Mouse (Mus musculus) gastrocnemius, adult 18-20 months (tissue): Measurements from ENCODE around the gene Sf3b5. TPM values are rescaled to one million over a fixed set of nuclear protein-coding genes. Genes with fewer than 3 reads are reported as not detected.
"Not testable (repeated sequence)": the region's sequence is repeated elsewhere in the genome, so short reads cannot be mapped to it uniquely, and the experiment has no call there.

ENCODE experiments used
- DNase-seq: peaks from one replicate; pipeline ENCODE4 v3.0.0; 2021; ENCODE audit warnings: low spot score
- total RNA-seq, 2 experiments: library from RNA; stranded (reverse); gene quantifications; 2 replicates each; pipeline ENCODE4 v1.2.3; 2021

The Sf3b5 gene
- total RNA-seq, 2 experiments from 2014 or later: 5.2 to 5.7 TPM

DNA sequence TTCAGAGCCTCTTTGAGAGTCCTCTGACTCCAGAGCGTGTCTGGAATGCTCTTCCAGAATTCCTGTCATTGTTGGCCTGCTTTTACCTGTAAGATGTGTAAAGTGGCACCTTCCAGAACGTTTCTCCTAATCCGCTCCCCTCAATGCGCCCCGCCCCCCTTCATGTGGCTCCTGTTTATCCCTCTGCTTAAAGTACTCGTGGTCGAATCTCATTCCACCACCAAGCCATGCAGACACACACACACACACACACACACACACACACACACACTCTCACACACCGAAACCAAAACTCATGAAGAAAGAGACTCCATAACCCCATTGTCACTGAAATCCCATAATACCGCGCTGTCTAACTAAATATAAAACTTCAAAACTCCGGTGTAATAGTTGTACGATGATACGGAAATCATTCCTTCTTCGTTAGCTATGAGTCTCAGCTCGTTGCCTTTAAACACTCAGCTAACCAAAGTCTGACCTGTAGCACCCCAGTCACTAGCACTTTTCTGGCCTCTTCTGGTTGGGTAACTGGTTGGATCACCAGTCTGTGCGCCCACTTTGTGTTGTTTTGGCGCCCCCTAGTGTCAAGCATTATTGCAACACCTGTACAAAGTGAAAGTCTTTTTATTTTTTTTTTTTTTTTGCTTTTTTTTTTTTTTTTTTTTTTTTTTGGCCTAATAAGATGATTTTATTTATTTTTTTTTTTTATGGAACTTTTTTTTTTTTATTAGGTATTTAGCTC is 8.2 kb upstream of the Sf3b5 start:
- DNase-seq: peak; percentile 85

DNA sequence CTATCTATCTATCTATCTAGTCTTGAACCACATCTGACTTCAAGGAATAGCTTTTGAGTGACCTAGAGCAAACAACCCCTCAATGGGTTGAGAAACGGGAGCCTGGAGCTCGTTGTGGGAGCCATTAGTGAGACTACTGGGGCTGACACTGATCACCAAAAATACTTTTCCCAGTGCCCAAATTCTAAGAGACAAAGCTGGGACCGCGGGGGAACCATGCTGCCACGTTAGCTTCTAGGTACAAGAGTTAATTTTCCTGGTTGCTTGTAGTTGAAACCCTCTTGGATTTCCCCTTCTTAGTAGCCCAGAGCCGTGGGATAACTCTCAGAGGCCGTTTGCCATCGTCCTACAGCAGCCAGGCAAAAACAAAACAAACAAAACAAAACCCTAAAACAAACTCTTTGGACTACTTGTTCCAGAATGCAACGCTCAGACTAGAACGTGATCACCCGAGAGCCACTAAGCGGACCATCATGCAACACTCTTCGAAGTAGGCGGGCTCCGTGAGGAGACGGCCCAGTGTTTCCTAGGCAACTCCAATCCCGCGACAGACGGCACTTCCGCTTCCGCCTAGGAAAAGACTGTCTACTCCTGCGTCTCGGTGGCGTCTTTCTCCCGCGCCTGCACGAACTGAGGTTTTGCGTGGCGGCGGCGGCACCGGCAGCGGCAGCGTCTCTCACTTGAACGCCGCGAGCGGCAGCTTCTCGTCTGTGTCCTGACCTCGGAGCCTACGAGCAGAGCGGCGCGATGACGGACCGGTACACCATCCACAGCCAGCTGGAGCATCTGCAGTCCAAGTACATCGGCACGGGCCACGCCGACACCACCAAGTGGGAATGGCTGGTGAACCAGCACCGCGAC is 3.0 kb downstream of the Sf3b5 start:
- DNase-seq: peak; percentile 96

DNA sequence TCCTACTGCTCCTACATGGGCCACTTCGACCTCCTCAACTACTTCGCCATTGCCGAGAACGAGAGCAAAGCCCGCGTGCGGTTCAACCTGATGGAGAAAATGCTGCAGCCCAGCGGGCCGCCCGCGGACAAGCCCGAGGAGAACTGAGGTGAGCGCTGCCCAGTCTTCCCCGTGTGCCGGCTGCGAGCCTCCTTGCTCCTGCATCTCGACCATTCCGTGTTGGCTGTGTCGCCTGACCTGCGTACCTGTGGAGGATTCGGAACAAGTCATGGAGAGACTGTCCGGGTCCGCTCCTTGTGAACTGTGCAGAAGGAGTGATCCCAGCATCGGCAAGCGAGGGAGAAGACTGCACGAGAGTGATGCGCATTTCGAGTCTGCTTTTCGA is 3.6 kb downstream of the Sf3b5 start:
- DNase-seq: no peak

DNA sequence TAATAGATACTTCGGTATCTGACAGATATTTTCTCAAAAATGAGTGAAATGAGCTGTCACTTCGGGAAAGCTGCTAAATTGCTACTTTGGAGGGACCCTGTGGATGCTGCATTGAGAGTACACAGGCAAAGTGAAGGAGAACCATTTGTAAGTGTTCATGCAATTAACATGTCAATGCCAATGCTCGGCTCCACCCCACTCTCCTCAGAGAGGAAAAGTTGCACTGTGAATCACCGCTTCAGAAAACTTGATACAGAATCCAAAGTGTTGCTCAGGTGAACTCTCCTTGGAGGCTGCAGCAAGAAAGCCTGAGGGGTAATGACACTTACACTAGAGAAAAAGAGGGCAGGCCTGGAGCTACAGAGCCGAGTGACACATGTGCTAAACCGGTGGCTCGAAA is 8.9 kb downstream of the Sf3b5 start:
- no peak for DNase-seq

DNA sequence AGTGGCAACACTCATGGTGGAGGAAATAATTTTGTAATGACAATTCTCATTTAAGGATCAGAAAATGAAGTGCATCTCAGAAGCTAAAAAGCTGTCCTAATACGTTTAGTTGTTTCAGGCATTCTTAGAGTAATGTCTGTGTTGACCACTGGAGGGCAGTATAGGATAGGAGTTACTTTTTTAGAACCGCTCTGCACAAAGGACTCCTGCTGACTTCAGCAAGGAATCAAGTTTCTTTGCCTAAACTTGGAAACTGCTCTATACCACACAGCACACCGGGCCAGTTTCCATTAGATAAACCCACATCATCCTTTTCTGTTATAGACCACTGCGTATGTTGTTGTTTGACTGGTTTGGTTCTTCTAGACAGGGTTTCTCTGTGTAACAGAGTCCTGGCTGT is 11.4 kb downstream of the Sf3b5 start:
- peak; percentile 81 for DNase-seq

DNA sequence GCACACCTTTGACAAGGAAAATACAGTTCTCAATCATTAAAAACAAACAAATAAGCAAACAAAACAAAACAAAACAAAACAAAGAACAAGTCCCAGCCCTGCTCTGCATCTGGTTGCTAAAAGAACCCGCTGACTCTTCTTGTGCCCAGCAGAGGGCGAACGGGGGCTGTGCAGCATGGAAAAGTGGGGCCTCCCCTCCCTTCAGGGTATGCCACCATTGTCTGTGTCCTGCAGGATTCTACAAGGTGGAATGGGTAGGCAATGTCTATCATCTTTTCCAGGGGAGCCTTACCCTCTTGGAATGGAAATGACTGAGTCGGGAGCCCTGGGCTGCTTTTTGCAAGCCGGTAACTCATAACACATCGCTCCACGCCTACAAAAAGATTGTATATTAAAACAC is 13.4 kb downstream of the Sf3b5 start:
- DNase-seq: no peak

DNA sequence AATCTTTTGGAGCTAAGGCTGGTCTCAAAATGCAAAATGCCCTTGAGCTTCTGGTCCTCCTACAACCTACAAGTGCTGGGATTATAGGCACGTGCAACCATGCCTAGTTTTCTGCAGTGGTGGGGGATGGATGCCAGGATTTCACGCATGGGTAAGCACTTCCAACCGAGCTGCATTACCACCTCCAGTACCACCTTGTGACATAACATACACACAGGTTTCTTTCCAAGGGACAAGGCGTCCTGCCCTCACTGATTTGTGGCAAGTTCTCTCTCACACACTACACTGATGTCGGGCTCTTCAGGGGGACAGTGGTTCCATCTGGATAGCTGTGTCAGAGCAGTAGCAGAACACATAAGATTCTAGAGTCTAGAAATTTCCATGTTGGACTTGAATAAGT is 13.9 kb downstream of the Sf3b5 start:
- no peak for DNase-seq

DNA sequence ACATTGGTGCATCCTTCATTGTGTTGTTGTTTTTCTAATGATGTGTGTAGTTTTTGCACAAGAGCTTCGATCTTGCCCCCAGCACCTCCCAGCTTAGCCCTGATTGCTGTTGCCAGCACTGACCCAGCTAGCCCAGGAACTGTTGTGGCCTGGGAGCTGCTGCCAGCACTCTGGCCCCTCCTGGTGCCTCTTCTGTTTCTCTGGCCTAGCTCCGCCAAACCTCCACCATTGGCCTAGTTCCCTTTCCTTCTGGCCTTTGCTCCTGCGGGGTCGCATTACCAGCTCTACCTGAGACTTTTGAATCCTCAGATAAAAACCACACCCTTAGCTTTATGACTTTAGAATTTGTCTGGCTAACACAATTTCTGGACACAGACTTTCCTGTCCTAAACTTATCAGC is 17.0 kb downstream of the Sf3b5 start:
- DNase-seq: no peak

DNA sequence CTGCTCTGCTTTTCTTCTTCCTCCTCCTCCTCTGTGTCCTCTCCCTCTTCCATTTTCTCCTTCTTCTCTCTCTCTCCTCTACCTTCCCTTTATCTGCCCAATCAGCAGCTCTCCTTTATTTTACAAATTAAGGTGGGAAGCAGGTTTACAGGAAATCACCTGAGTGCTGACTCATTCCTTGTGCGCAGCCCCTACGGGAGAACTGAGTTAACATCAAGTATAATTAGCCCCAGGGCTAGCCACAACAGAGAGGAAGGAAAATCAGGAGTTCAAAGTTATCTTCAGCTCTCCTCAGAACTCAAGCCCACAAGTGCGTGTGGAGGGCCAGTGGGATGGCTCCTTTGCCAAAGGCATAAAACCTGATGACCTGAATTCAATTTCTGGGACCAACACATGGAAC is 18.8 kb downstream of the Sf3b5 start:
- DNase-seq: not testable (repeated sequence)

DNA sequence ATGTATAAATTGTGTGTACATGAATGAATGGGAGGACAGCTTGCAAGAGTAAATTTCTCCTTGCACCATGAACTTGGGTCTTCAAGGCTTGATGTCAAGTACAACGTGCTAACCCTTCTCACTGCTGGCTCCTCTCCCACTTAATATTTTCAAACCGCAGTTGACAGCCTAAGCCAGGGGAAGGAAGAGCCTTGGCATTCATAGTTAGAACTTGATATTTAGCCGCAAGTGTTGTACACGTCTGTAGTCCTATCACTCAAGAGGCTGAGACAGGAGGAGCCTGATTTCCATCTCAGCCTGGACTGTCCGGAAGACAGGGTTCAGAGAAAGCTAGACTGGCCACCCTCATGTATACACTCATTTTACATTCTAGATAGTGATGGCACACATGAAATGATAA is 22.6 kb downstream of the Sf3b5 start:
- no peak for DNase-seq

DNA sequence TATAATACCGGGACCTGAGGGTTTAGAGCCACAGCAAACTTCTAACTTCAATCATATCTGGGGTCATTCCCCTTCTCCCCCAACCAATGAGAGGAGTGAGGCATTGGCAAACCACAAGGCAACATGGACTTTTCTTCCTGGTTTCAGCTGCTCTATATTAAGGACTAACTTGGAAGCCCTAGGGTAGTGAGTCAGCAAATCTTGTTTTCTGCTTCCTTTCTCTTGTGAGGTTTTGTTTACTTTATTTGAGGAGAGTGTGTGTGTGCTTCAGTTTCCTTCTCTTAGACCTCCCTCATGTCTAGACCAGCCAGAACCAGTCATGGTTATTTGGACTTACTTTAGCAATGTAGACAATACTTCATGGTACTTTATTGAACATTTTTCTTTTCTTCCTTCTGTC is 23.1 kb downstream of the Sf3b5 start:
- no peak for DNase-seq

DNA sequence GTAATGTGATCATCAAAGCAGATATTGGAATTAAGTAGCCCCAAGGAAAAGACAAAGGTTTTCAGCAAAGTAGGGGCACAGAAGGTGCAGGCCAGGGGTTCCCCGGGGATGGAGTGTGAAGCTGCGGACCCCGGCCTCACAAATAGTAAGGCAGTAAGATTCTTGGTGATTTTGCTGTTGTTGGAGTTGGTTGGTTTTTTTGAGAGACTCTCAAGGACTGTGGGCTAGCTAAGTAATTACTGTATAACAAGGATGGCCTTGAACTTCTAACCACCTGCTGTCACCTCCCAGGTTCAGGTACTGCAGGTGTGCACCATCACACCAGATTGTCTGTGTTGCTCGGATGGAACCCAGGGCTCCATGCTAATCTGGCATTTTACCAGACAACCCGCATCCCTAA is 24.3 kb downstream of the Sf3b5 start:
- DNase-seq: no peak

DNA sequence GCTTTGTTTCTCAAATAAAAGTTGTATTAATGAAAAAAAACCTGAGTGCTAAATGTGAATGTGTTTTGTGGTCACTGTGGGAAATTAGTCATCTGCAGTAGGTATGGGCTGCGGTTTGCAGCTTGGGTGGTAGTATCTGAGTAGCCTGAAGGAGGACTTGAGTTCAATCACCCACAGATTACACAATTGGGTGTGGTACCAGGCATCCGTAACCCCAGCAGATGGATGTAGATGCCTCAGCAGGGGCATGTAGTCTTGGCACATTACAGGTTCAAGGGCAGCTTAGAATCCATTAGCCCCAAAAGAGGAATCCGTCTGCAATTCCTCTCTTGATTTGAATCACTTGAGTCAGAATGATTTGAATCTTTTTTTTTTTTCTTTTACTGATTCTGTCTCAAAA is 30.1 kb downstream of the Sf3b5 start:
- DNase-seq: no peak

DNA sequence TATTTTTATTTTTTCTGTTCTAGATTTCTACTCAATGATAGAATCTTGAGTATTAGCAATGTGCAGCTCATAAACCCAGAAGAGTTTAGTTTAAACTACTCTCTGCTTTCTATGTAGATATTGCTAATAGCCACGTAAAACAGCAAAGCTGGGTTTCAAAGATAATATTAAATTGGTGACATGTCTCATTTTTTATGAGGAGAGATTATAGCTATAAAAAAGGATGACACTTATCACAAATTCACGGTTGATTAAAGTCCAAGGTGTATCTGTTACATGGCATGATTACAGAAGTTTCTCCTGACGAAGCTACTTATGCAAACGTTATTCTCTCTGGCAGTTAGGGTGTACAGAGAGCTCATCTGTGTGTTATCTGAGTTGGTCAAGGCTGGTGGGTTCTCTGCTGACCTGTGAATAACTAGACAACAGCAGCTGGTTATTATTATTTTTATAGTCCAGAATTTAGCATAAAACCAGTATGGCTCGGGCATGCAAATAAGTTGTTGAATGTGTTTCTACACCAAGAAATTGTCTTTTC is 34.6 kb downstream of the Sf3b5 start:
- DNase-seq: no peak

DNA sequence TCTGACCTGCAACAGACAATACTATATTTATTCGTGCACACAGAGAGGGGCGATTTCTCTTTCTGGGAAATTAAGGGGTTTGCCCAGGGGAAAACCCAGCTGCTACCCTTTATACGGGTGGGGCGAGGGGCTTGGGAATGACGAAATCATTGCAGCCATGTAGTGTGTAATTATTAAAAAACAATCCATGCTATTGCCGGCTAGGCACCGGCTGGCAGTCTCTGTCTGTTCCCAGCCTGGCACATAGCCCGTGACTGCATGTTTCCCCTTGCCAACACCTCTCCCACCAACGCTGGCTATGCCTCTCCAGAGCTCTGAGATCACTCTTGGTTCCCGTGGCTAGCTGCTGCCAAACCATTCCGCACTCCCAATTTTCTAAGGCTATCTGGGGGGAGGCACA is 39.5 kb downstream of the Sf3b5 start:
- DNase-seq: no peak

DNA sequence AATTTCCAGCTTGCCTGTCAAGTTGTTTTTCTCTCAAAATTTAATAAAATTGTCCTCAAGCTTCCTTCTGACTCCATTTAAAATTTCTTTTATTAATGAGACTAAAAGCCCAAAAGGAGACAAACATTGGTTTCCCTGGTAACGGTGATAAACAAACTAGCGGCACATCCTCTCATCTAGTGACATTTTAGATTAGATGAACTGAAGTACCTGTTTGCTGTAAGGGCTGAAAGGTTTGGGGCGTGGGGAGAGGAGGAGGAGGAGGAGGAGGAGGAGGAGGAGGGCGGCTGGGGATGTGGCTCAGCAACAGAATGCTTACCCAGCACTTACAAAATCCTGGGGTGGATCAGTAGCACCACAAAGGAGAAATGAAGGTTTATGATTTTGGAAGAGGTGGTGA is 42.7 kb downstream of the Sf3b5 start:
- DNase-seq: no peak

DNA sequence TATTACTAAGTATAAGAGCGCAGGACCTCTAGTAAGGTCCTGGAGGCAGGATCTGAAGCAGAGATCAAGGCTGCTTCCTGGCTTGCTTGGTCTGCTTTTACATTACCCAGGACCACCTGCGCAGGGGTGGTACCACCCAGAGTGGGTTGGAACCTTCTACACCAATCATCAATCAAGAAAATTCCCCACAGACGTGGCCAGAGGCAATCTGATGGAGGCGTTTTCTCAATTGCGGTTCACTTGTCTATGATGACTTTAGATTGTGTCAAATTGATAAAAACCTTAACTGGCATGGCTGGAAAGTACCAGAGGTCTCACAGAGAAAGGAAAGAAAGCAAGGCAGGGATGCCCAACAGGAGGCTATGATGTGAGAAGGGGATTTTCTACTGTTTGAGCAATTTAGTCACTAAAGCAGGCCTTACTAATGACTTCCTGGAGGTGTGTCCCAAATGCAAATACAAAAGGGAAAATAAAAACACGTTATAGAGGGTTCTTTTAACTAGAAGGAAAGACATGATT is 51.8 kb downstream of the Sf3b5 start:
- DNase-seq: no peak

Other genes starting within 250 kb of the Sf3b5 start
- gene Utrn, start 136.0 kb upstream of the Sf3b5 start, total RNA-seq: 10 to 100 TPM; 17.6 to 20.4 TPM
- gene Stx11, start 41.0 kb upstream of the Sf3b5 start, total RNA-seq: under 1 TPM; 0.46 to 0.47 TPM
- 1 to 10 TPM in 1 of 2 experiments, under 1 TPM in 1; 0.88 to 1.1 TPM for gene Plagl1, start 55.2 kb downstream of the Sf3b5 start, total RNA-seq
- gene Zc2hc1b, start 172.7 kb downstream of the Sf3b5 start, total RNA-seq: not detected
- 10 to 100 TPM; 24.9 to 31.5 TPM for gene Ltv1, start 187.8 kb downstream of the Sf3b5 start, total RNA-seq